Mouse (Mus musculus) B cell, adult 67 days (primary cell): ENCODE results near the gene Ube2q1. TPM values are rescaled to one million over a fixed set of nuclear protein-coding genes. Genes with fewer than 3 reads are reported as not detected.

Experiments
- total RNA-seq, 2 experiments: library from RNA; stranded (reverse); gene quantifications; 4 replicates each; pipeline ENCODE4 v1.2.4; 2023

The Ube2q1 gene
- total RNA-seq: 100 to 1,000 TPM; 118 to 123 TPM

DNA sequence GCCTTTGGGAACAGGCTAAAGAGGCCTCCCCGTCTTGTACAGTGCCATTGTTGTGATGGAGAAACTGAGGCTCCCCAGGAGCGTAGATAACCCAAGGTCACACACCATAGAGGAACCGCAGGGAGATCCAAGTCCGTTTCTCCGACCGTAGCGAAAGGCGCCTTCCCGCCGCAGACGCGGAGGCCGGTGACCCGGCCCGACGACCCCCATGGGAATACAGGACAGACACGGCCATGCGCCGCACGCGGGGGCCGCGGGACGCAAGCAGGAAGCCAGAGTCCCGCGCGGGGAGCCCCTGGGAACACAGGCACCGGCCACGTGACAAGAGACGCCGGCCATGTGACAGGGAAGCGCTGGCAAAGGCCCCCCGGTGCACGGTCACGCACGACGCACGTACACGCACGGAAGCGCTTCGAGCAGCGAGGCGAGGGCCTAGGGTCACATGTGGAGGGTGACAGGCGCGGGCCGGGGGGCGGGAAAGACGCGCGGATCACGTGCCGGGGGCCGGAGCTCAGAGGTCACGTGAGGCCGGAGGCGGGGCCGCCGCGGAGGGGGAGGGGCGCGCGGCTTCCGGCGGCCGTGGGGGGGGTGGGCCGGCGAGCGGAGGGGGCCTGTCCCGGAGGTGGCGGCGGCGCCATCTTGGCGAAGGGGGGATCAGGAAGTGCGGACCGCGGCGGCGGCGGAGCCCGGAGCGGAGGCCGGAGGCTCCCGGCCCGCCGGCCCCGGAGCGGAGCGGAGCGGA is at the start of gene Ube2q1:
Gene Ube2q1, plus strand, starts transcription at position 649 of the 742 bp plus-strand sequence.

DNA sequence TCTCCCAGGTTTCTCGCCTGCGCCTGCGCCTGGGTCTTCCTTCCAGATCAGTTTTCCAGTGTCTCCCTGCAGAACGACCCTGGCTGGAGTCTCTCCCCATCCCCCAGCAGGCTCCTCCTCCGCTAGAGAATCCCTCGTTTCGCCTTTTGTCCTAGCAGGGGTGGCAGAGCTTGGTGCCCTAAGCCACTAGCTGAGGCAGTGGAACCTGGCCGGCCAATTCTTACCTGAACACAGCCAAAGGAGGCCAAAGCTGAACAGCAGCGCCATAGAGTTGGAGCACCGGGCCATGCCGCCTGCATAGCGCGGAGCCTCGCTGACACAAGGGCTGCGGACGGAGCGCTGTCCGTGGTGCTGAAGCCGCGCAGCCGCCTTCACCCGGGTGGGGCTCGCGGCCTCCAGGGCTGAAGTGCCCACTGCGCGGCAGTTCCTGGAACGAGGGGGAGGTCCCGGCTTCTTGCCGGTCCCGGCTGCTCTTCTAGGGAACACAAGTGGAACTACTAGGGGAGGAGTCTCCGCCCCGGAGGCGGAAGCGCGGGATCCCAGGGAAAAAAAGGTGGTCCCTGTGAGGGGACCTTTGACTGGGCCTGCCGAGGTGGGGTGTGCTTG is 9.2 kb upstream of the Ube2q1 start, which contains the start of gene Chrnb2:
Gene Chrnb2, minus strand, starts transcription at position 514 of the 606 bp plus-strand sequence.

DNA sequence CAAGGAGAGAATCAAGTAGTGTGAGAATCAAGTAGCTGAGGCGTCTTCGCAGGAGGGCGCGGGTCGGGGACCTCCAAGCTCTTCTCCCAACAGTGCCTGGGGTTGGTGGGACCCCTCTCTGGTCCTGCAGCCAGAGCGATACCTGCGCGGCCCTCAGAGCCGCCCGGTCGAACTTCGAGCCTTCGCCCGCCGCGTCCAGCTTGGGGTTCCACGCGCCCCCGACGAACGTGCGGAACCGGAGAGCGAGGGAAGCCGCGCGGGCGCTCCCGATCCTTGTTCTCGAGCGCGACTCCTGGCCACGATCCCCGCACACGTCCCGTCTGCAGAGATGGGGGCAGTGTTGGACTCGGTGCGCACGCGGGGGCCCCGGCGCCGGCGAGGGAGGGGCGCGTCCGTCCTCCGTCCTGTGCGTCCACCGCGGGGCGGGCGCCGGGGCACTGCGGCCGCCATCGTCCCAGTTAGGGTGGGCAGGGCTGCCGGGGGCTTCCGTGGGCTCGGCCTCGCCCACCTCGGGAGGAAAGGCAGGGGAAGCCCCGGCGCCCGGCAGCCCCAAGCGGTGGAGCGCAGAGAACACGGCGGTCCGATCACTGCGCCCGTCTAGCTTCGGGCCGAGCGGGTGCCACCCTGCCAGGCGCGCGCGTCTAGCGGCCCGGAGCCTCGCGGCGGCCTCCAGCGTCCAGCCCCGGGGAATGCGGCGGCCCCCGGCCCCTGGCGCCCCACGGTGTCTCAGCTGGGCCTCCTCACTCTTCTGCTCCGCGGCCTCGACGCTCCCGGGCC is 57.6 kb downstream of the Ube2q1 start, which contains the start of gene She:
Gene She, plus strand, starts transcription at position 556 of the 777 bp plus-strand sequence.

Other genes starting within 250 kb of the Ube2q1 start
- 100 to 1,000 TPM; 154 to 190 TPM for gene Adar, start 58.6 kb upstream of the Ube2q1 start, total RNA-seq
- gene Chrnb2, start 9.0 kb upstream of the Ube2q1 start, total RNA-seq: 1 to 10 TPM in 1 of 2 experiments, under 1 TPM in 1; 0.95 to 1.7 TPM
- not detected for gene She, start 57.8 kb downstream of the Ube2q1 start, total RNA-seq
- 10 to 100 TPM; 16.5 to 16.8 TPM for gene Il6ra, start 139.6 kb downstream of the Ube2q1 start, total RNA-seq
- gene Atp8b2, start 189.9 kb downstream of the Ube2q1 start, total RNA-seq: 10 to 100 TPM; 73.8 to 83.4 TPM
- gene Hax1, start 225.2 kb downstream of the Ube2q1 start, total RNA-seq: 10 to 100 TPM; 57.4 to 62.6 TPM